Mouse (Mus musculus) spleen, postnatal 0 days (tissue): ENCODE data around the gene Gm20809. TPM values are rescaled to one million over a fixed set of nuclear protein-coding genes. Genes with fewer than 3 reads are reported as not detected.

Experiments
- polyA plus RNA-seq: library from polyadenylated mRNA; unstranded; fragments of >200 nt; fragmentation: Nextera tagmentation; extraction: Ambion mirVana; gene quantifications from 2 replicates; pipeline ENCODE4 v1.2.1, GENCODE M21; 2015

The Gm20809 gene
- polyA plus RNA-seq, result not detected in 2 replicates

GRCm38 (mm10) chrY:24454757-24455156 is at the start of gene Gm20809:
Gm20809 (plus strand) TSS chrY:24455057.

